Mouse (Mus musculus) left cerebral cortex, postnatal 10 days (tissue): ENCODE data around the gene Ugt8a. TPM values are rescaled to one million over a fixed set of nuclear protein-coding genes. Genes with fewer than 3 reads are reported as not detected.

Experiments used
- DNase-seq, 2 experiments: peaks; one replicate each; pipeline ENCODE4 v3.0.0; 2021 to 2022; ENCODE audit warnings: low spot score in 2 of 2, mixed read lengths in 1 of 2; ENCODE audit errors: extremely low spot score in 1 of 2
- intact Hi-C: fragments of 180-260 bp; cut with DNase I; formaldehyde crosslinking; loops from one replicate; pipeline ENCODE4 v1.15.1; 2025
- total RNA-seq, 2 experiments: library from RNA; stranded (reverse); gene quantifications; 2 replicates each; pipeline ENCODE4 v1.2.3; 2021

Gene Ugt8a
- total RNA-seq, 2 experiments from 2014 or later, result 13.4 to 20.4 TPM

DNA sequence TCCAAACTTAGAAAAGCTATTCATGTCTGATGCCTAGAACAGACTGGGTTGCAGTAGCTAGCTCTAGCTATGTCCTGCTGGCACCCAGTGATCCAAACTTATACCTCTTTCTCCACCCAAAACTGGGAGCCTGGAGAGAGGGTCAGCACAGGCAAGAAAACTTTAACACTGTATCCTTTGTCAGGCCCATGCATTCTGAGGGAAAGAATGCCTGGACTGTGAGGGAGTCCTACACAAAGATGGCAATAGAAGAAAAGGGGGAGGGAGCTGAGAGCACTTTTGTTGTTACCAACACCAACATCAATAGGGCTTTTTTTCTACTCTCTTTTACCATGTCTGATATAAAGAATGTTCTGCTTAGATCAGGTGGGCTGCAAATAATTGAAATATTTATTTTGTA lies 55.4 kb downstream of the Ugt8a start:
- DNase-seq, result no peak
- intact Hi-C loops, result no loop called here

GRCm38 (mm10) chr3:125881835-125882234 lies 56.6 kb downstream of the Ugt8a start:
- intact Hi-C loops, result no loop called here
- DNase-seq, result no peak

DNA sequence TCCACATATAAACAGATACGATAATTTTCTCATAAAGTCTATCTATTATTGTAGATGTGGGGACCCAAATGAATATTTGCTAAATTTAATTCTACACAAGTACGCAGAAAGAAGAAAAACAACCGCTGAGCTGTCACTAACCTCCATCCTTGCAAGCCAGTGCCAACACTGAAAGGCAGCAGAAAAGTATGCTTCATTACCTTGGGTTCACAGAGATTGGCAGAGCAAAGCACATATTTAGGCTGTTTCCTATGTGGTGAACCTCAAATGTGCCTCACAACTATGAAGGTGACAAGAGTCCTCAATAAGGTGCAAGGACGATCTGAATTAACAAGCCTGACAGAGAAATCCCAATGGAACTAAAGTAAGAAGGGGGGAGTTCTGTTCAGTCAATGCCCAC lies 64.0 kb downstream of the Ugt8a start:
- intact Hi-C loops, result no loop called here
- DNase-seq, result no peak

- no peak for DNase-seq
- intact Hi-C loops, result no loop called here
Measured at GRCm38 (mm10) chr3:125869873-125870272, 68.5 kb downstream of the Ugt8a start.

DNA sequence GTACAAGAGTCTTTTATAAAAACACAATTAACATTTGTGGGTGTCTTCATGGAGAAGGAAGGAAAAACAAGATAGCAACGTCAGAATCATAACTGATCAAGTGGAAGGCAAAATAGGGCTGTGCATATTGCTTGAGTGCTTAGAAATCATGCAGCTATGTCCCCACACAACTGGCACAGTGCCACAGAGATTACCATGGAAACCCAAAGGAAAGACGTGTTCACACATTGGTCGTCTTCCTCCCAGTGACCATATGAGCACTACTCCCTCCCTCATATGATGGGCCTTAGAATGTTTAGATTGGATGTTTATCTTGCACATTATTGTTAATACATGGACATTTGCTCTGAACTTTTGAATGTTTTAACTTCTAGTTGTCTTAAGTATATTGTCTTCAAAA lies 76.8 kb downstream of the Ugt8a start:
- intact Hi-C loops, result no loop called here
- DNase-seq, result peak in 1 of 2 experiments; percentile 43

- intact Hi-C loops, result loop anchor here (5.0 kb wide), 2 partner anchors 193 to 1053 kb away; no protein-coding TSS in a partner anchor
- DNase-seq, result peak in 1 of 2 experiments; percentile 42
Measured at GRCm38 (mm10) chr3:125849163-125849872, 89.1 kb downstream of the Ugt8a start.

DNA sequence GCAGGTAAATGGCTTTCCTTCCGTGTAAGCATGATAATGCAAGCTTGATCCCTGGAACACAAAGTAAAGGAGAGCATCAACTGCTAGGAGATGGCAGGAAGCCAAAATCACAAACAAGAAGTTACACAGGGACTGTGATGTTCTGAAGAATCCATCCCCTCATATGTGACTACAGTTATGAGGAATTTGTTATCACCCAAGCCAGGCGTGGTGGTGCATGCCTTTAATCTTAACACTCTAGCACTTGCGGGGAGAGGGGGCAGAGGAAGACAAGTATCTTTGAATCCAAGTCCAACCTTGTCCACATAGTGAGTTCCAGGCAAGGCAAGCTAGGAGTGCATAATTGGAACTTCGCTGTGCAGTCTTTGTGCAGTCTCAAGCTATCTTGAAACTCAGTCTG lies 110.4 kb downstream of the Ugt8a start:
- intact Hi-C loops, result no loop called here
- DNase-seq, result no peak

DNA sequence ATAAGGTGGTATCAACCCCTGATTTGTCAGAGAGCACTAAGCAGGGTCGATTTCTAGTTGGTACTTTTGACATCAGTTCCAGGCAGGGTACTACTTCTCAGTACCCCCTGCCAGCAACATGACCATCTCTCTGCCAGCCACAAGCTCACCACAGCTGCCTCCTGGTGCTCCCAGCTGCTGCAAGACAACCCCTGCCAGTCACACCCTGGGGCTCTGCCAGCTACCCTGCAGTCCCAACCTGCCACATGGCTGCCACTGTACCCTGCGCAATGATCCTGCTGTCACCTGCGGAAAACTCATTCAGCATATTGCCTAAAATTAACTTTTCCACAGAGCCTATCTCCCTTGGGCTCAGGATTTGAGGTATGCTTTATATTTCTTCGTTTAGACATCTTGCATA lies 111.2 kb downstream of the Ugt8a start:
- intact Hi-C loops, result no loop called here
- peak in 1 of 2 experiments; percentile 24 for DNase-seq

GRCm38 (mm10) chr3:125819741-125820140 lies 118.7 kb downstream of the Ugt8a start:
- intact Hi-C loops, result no loop called here
- DNase-seq, result no peak
